Mouse (Mus musculus): Measurements from ENCODE around the gene Arhgef16. TPM values are rescaled to one million over a fixed set of nuclear protein-coding genes. Genes with fewer than 3 reads are reported as not detected.

Arhgef16 gene
- not detected for polyA plus RNA-seq (2015; fragmentation: Illumina TruSeq; extraction: RNeasy Lipid Tissue Mini Kit (QIAGEN cat#74804); ENCODE audit: insufficient read depth, low replicate concordance)

GRCm38 (mm10) chr4:154301466-154301881 lies at the start of gene Arhgef16:
Gene Arhgef16, minus strand, starts transcription at chr4:154301676.

GRCm38 (mm10) chr4:154335761-154336160 lies 34.3 kb upstream of the Arhgef16 start, which contains the start of gene B230104I21Rik:
Gene B230104I21Rik, plus strand, starts transcription at chr4:154336127.

Other genes starting within 250 kb of the Arhgef16 start
- gene Trp73, start 161.5 kb downstream of the Arhgef16 start, polyA plus RNA-seq (2015; fragmentation: Illumina TruSeq; extraction: RNeasy Lipid Tissue Mini Kit (QIAGEN cat#74804); ENCODE audit: insufficient read depth, low replicate concordance) = 0.04 TPM
- 7.3 TPM for gene Wrap73, start 159.3 kb downstream of the Arhgef16 start, polyA plus RNA-seq (2015; fragmentation: Illumina TruSeq; extraction: RNeasy Lipid Tissue Mini Kit (QIAGEN cat#74804); ENCODE audit: insufficient read depth, low replicate concordance)
- 133 TPM for gene Tprgl, start 141.0 kb downstream of the Arhgef16 start, polyA plus RNA-seq (2015; fragmentation: Illumina TruSeq; extraction: RNeasy Lipid Tissue Mini Kit (QIAGEN cat#74804); ENCODE audit: insufficient read depth, low replicate concordance)
- gene Megf6, start 130.9 kb downstream of the Arhgef16 start, polyA plus RNA-seq (2015; fragmentation: Illumina TruSeq; extraction: RNeasy Lipid Tissue Mini Kit (QIAGEN cat#74804); ENCODE audit: insufficient read depth, low replicate concordance) = 1.4 TPM
- not detected for gene B230104I21Rik, start 34.5 kb upstream of the Arhgef16 start, polyA plus RNA-seq (2015; fragmentation: Illumina TruSeq; extraction: RNeasy Lipid Tissue Mini Kit (QIAGEN cat#74804); ENCODE audit: insufficient read depth, low replicate concordance)

Data from spleen, adult 10 weeks (tissue).